Mouse (Mus musculus) testis, adult 2 months (tissue): ENCODE measurements at regions not wholly inside any gene's neighbourhood (a gene's known extent, or its start where the extent isn't known, plus 50 kb on each side); places are given as distances from the start of the nearest gene placed in this dataset.

Source experiments
- H3K27ac ChIP-seq: fragments of 200-500 bp; 2 replicates; pipeline ENCODE4 v1.5.1; 2012; ENCODE audit warnings: low read depth, low read length; ENCODE audit not compliant: control insufficient read depth, insufficient read depth
- H3K27me3 ChIP-seq: fragments of 200-500 bp; 2 replicates; pipeline ENCODE4 v1.6.1; 2012; ENCODE audit warnings: mild to moderate bottlenecking, low read length, moderate library complexity; ENCODE audit not compliant: control insufficient read depth, insufficient read depth
- H3K36me3 ChIP-seq: fragments of 200-500 bp; 2 replicates; pipeline ENCODE4 v1.6.1; 2012; ENCODE audit warnings: mild to moderate bottlenecking, low read length; ENCODE audit not compliant: control insufficient read depth, insufficient read depth
- H3K4me1 ChIP-seq: fragments of 200-500 bp; 2 replicates; pipeline ENCODE4 v1.6.1; 2012; ENCODE audit warnings: low read length; ENCODE audit not compliant: control insufficient read depth, insufficient read depth
- H3K4me3 ChIP-seq: fragments of 200-500 bp; 2 replicates; pipeline ENCODE4 v1.5.1; 2012; ENCODE audit warnings: low read depth, mild to moderate bottlenecking, low read length, moderate library complexity, mixed read lengths; ENCODE audit not compliant: control insufficient read depth
- CTCF ChIP-seq: fragments of 200-500 bp; IDR thresholded peaks from 2 replicates; pipeline ENCODE4 v1.5.1; 2012; ENCODE audit warnings: low read depth, mild to moderate bottlenecking, inconsistent platforms, low read length, moderate library complexity; ENCODE audit not compliant: control insufficient read depth, insufficient read depth, insufficient replicate concordance
- POLR2A ChIP-seq: fragments of 200-500 bp; IDR thresholded peaks from 2 replicates; pipeline ENCODE4 v1.6.1; 2012; ENCODE audit warnings: low read depth, mild to moderate bottlenecking, inconsistent platforms, low read length, moderate library complexity; ENCODE audit not compliant: control insufficient read depth

DNA sequence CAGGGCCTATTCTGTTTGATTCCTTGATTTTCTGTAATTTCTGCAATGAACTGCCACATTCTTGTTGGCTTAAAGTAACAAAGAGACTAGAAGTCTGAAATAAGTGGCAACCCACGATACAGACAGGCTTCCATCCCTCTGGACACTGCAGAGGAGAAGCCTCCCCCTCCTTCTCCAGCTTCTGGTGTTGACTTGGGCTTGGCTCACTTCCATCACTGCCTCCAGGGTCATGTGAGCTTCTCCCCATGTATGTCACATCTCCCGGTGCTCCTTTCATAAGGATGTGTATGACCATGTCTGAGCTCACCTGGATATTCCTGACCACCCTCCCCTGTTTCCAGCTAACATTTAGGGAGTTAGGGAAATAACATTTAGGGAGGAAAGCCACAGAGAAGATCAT is 75.6 kb downstream of the Cops8 start:
- no peak overlapping the region for H3K4me3 ChIP-seq
- no peak overlapping the region for H3K27ac ChIP-seq
- TF ChIP-seq POLR2A (no peak), CTCF (no peak)
- no peaks in the 10 kb centered on the region for H3K4me1 ChIP-seq
- no peaks in the 10 kb centered on the region for H3K27me3 ChIP-seq
- H3K36me3 ChIP-seq = no peaks in the 10 kb centered on the region

DNA sequence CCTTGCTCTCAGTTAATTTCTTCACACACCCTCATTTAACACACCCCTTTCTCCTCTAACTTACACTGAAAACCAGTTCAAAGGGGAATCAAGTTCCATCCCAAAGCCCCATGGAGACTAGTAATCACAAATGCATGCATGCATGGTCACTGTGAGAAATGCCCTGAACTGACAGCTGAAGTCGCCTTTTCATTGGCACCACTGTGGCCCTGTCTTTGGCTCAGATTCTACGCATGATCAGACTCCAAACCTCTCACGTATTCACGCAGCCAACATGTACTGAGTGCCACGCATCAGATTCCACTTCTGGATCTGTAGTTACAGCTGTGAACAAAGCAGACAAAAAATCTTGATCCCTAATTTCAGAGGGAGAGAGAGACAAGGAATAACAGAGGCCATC is 85.3 kb downstream of the Cops8 start:
- Histone ChIP-seq H3K27me3 (no peaks in the 10 kb centered on the region), H3K36me3 (no peaks in the 10 kb centered on the region), H3K4me1 (peaks cover 3% of the 10 kb centered on the region; the same call in 1 of the 2 replicates), H3K27ac (no peak overlapping the region), H3K4me3 (no peak overlapping the region)
- TF ChIP-seq CTCF (no peak), POLR2A (no peak)

DNA sequence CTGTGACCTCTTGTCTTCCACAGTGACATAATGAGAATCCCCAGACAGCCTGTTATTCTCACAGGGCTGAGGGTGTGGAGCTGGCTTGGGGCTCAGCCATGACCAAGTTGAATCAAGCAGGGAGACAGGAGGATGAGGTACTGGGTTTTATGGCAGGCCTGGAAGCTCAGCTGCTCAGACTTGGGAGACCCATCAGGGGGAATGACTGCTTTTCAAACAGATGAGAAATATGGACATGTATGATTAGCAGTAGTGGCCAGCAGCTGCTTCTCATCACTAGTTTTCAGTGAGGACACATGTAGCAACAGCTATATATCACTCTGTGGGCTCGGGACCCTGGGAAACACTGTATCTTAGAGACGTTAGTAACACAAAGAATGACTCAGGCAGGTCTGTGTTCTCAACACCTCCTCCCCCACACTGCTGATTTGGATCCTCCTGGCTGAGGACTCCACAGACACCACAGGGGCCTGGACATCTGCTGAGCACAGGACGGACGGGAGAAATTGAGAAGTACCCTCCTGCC is 87.9 kb downstream of the Cops8 start:
- TF ChIP-seq POLR2A (no peak), CTCF (no peak)
- no peaks in the 10 kb centered on the region for H3K27me3 ChIP-seq
- H3K4me1 ChIP-seq = peaks cover 3% of the 10 kb centered on the region; the same call in 1 of the 2 replicates
- peak overlapping the region; percentile 1; the same call in 1 of the 2 replicates for H3K27ac ChIP-seq
- no peak overlapping the region for H3K4me3 ChIP-seq
- H3K36me3 ChIP-seq = no peaks in the 10 kb centered on the region

DNA sequence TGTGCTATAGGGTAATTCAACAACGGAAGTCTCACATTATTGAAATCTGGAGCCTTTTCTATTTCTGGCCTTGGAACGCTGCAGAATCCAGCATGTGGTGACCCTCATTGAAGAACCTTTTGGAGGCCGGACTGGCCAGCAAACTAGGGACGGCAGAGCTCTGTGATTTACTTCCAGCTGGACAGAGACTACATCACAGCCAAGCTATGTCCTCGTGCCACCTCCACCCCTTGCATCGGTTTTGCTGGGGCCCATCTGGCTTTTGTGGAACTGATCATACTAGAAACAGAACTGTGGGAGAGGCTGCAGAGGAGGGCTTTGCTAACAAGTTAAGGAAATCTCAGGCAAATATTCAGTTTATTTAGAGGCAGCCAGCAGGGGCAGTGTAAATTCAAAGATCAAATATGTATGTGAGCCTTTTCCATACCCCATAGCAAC is 88.4 kb downstream of the Cops8 start:
- no peak overlapping the region for H3K27ac ChIP-seq
- TF ChIP-seq CTCF = no peak
- no peak for TF ChIP-seq POLR2A
- peaks cover 3% of the 10 kb centered on the region; the same call in 1 of the 2 replicates for H3K4me1 ChIP-seq
- H3K36me3 ChIP-seq = no peaks in the 10 kb centered on the region
- H3K27me3 ChIP-seq = no peaks in the 10 kb centered on the region
- no peak overlapping the region for H3K4me3 ChIP-seq

GRCm38 (mm10) chr1:90692851-90693250 is 90.1 kb downstream of the Cops8 start:
- TF ChIP-seq CTCF (no peak), POLR2A (no peak)
- no peak overlapping the region for H3K4me3 ChIP-seq
- no peaks in the 10 kb centered on the region for H3K27me3 ChIP-seq
- no peak overlapping the region for H3K27ac ChIP-seq
- H3K4me1 ChIP-seq = peaks cover 3% of the 10 kb centered on the region; the same call in 1 of the 2 replicates
- no peaks in the 10 kb centered on the region for H3K36me3 ChIP-seq

GRCm38 (mm10) chr1:90694761-90695160 is 92.0 kb downstream of the Cops8 start:
- Histone ChIP-seq H3K36me3 (no peaks in the 10 kb centered on the region), H3K4me1 (peaks cover 3% of the 10 kb centered on the region; the same call in 1 of the 2 replicates), H3K4me3 (no peak overlapping the region), H3K27ac (no peak overlapping the region), H3K27me3 (no peaks in the 10 kb centered on the region)
- TF ChIP-seq POLR2A = no peak
- no peak for TF ChIP-seq CTCF

DNA sequence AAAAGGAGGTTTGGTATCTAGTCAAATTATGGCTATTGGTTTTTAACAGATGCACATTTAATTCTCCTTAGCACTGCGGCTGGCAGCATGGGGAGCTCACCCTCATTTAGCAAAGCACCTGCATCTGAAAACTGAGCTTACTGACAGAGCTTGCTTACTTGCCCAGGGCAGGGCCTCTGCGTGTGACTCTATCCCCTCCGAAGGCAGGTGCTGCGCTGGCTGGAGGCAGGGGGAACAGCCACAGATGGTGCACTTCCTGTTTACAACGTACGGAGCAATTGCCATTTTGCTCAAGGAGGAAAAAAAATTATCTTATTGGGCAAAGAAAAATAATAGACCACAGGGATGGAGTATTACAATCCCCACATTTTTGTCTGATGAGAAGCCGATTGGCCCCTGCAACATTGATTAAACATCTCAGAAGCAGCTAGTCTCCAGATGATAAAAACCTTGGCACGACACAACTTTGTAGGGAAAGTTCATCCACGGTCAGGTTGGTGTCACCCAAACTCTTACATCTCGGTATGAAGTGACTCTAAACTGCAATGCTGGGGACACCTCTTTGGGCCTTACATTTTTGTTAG is 92.5 kb downstream of the Cops8 start:
- no peaks in the 10 kb centered on the region for H3K27me3 ChIP-seq
- no peak overlapping the region for H3K4me3 ChIP-seq
- no peak for TF ChIP-seq CTCF
- TF ChIP-seq POLR2A = no peak
- no peak overlapping the region for H3K27ac ChIP-seq
- no peaks in the 10 kb centered on the region for H3K36me3 ChIP-seq
- peaks cover 3% of the 10 kb centered on the region; the same call in 1 of the 2 replicates for H3K4me1 ChIP-seq

DNA sequence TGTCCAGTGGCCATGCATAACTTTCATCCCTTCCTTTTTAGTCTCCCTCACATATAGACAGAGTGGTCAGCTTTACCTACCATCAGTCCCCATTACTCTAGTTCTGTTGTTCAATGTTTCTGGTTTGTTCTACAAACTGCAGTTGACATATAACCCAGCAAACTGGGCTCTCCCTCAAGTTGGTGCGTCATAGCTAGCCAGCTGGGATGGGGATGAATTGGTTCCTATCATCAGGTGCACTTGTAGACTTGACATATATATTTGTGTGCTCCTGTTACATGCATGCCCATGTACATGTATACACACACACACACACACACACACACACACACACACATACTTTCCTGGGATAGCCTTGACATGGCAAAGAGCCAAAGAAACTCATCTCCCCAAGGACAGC is 93.2 kb downstream of the Cops8 start:
- Histone ChIP-seq H3K4me1 (no peaks in the 10 kb centered on the region; the same call in 1 of the 2 replicates), H3K27ac (no peak overlapping the region), H3K36me3 (no peaks in the 10 kb centered on the region), H3K27me3 (no peaks in the 10 kb centered on the region), H3K4me3 (no peak overlapping the region)
- TF ChIP-seq POLR2A (no peak), CTCF (no peak)
